Mouse (Mus musculus) testis, adult 2 months (tissue): ENCODE measurements around the gene Atic. TPM values are rescaled to one million over a fixed set of nuclear protein-coding genes. Genes with fewer than 3 reads are reported as not detected.

Experiments
- H3K27ac ChIP-seq: fragments of 200-500 bp; 2 replicates; pipeline ENCODE4 v1.5.1; 2012; ENCODE audit warnings: low read depth, low read length; ENCODE audit not compliant: control insufficient read depth, insufficient read depth
- H3K27me3 ChIP-seq: fragments of 200-500 bp; 2 replicates; pipeline ENCODE4 v1.6.1; 2012; ENCODE audit warnings: mild to moderate bottlenecking, low read length, moderate library complexity; ENCODE audit not compliant: control insufficient read depth, insufficient read depth
- H3K36me3 ChIP-seq: fragments of 200-500 bp; 2 replicates; pipeline ENCODE4 v1.6.1; 2012; ENCODE audit warnings: mild to moderate bottlenecking, low read length; ENCODE audit not compliant: control insufficient read depth, insufficient read depth
- H3K4me1 ChIP-seq: fragments of 200-500 bp; 2 replicates; pipeline ENCODE4 v1.6.1; 2012; ENCODE audit warnings: low read length; ENCODE audit not compliant: control insufficient read depth, insufficient read depth
- H3K4me3 ChIP-seq: fragments of 200-500 bp; 2 replicates; pipeline ENCODE4 v1.5.1; 2012; ENCODE audit warnings: low read depth, mild to moderate bottlenecking, low read length, moderate library complexity, mixed read lengths; ENCODE audit not compliant: control insufficient read depth
- CTCF ChIP-seq: fragments of 200-500 bp; IDR thresholded peaks from 2 replicates; pipeline ENCODE4 v1.5.1; 2012; ENCODE audit warnings: low read depth, mild to moderate bottlenecking, inconsistent platforms, low read length, moderate library complexity; ENCODE audit not compliant: control insufficient read depth, insufficient read depth, insufficient replicate concordance
- POLR2A ChIP-seq: fragments of 200-500 bp; IDR thresholded peaks from 2 replicates; pipeline ENCODE4 v1.6.1; 2012; ENCODE audit warnings: low read depth, mild to moderate bottlenecking, inconsistent platforms, low read length, moderate library complexity; ENCODE audit not compliant: control insufficient read depth
- polyA plus RNA-seq: library from polyadenylated mRNA; depleted of rRNA; stranded (reverse); fragments of >200 nt; gene quantifications from 2 replicates; pipeline ENCODE4 v1.2.3, GENCODE M21; 2012

Atic gene
- polyA plus RNA-seq, 1 experiment: 7.8 TPM

GRCm38 (mm10) chr1:71594268-71594667 is 37.3 kb downstream of the Atic start:
- TF ChIP-seq CTCF (no peak), POLR2A (no peak)
- Histone ChIP-seq H3K27ac (no peak overlapping the region), H3K27me3 (no peaks in the 10 kb centered on the region), H3K36me3 (no peaks in the 10 kb centered on the region), H3K4me1 (no peaks in the 10 kb centered on the region), H3K4me3 (no peak overlapping the region)

- no peaks in the 10 kb centered on the region for H3K27me3 ChIP-seq
- H3K36me3 ChIP-seq: no peaks in the 10 kb centered on the region
- no peak overlapping the region for H3K4me3 ChIP-seq
- TF ChIP-seq CTCF: no peak
- no peak for TF ChIP-seq POLR2A
- no peak overlapping the region for H3K27ac ChIP-seq
- H3K4me1 ChIP-seq: no peaks in the 10 kb centered on the region
Observed at GRCm38 (mm10) chr1:71595365-71595764, 38.4 kb downstream of the Atic start.

- Histone ChIP-seq H3K4me3 (no peak overlapping the region), H3K27me3 (no peaks in the 10 kb centered on the region), H3K4me1 (no peaks in the 10 kb centered on the region), H3K36me3 (no peaks in the 10 kb centered on the region), H3K27ac (no peak overlapping the region)
- no peak for TF ChIP-seq CTCF
- no peak for TF ChIP-seq POLR2A
Observed at GRCm38 (mm10) chr1:71605751-71606150, 48.8 kb downstream of the Atic start.

DNA sequence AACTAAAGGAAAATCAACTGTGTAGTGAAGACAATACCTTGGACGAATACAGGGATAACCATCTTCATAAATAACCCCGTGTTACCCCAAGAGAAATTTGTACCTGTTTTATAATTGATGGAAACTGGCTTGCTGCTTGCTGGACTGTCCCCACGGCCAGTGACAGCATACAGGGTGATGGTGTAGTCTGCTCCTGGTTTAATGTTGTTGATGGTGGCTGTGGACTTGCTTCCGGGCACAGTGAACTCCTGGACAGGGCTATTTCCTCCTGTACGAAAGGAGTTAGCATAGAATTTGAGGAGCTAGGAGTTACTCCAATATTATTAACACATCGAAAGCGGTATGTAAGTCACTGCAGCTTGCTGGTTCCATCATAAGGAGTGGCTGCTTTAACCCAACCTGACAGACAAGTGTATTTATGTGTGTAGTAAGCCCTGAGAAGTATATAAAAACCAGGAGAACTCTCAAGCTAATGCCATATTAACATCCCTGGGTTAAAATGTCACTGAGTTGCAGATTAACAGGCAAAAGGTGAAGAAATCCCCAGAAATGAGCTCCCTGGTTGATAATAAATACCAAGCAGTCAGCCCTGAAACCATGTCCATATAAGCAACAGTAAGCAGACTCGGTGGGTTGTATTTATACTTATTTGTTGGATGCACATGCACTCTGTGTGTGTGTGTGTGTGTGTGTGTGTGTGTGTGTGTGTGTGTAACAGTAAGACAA is 49.8 kb downstream of the Atic start:
- Histone ChIP-seq H3K4me3 (no peak overlapping the region), H3K27me3 (no peaks in the 10 kb centered on the region), H3K27ac (no peak overlapping the region), H3K36me3 (no peaks in the 10 kb centered on the region), H3K4me1 (no peaks in the 10 kb centered on the region)
- no peak for TF ChIP-seq CTCF
- no peak for TF ChIP-seq POLR2A

DNA sequence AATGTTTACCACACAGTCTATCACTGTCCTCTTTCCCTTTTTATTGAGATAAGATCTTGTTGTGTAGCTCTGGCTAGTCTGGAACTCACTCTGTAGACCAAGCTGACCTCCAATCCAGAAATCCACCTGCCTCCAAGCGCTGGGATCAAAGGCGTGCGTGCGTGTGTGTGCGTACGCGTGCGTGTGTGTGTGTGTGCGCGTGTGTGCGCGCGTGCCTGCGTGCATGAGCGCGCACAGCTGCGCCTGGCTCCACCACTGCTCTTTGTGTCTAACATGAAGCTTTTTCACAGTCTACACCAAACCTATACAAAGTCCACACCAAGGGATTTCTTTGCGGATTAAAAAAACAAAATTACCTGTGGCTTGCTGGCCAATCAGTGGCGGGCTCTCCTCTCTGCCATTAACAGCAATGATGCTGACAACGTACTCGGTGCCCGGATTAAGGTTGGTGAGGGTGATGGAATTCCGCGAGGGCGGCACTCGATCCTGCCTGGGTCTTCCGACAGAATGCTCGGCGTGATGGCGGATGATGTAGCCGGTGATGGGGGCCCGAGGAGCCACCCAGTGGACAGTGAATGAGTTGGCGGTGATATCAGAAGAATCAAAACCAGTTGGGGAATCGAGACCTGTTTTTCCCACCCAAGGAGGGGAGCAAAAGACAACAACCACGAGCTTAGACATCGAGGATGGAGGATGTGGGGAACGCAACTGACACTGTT is 52.3 kb downstream of the Atic start:
- Histone ChIP-seq H3K4me1 (no peaks in the 10 kb centered on the region), H3K27me3 (no peaks in the 10 kb centered on the region), H3K36me3 (no peaks in the 10 kb centered on the region), H3K4me3 (no peak overlapping the region), H3K27ac (no peak overlapping the region)
- TF ChIP-seq CTCF (no peak), POLR2A (no peak)

DNA sequence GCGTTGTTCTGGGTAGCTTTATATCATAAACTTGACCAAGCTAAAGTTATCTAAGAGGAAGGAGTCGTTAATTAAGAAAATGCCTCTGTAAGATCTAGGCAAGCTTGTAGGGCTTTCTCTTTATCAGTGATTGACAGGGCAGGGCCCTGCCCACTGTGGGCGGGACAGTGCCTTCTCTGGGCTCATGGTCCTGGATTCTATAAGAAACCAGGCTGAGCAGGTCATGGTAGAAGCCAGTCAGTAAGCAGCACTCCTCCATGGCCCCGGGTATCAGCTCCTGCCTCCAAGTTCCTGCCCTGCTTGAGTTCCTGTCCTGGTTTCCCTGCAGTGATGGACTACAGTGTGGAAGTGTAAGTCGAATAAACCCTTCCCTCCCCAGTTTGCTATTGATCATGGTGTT is 53.0 kb downstream of the Atic start:
- Histone ChIP-seq H3K27me3 (no peaks in the 10 kb centered on the region), H3K36me3 (no peaks in the 10 kb centered on the region), H3K4me1 (no peaks in the 10 kb centered on the region), H3K27ac (no peak overlapping the region), H3K4me3 (no peak overlapping the region)
- TF ChIP-seq CTCF (no peak), POLR2A (no peak)

- TF ChIP-seq POLR2A: no peak
- no peak for TF ChIP-seq CTCF
- no peak overlapping the region for H3K4me3 ChIP-seq
- no peak overlapping the region for H3K27ac ChIP-seq
- H3K27me3 ChIP-seq: no peaks in the 10 kb centered on the region
- no peaks in the 10 kb centered on the region for H3K36me3 ChIP-seq
- no peaks in the 10 kb centered on the region for H3K4me1 ChIP-seq
Observed at GRCm38 (mm10) chr1:71612256-71612655, 55.3 kb downstream of the Atic start.
